Mouse (Mus musculus): ENCODE data around the gene Lbr.

DNA sequence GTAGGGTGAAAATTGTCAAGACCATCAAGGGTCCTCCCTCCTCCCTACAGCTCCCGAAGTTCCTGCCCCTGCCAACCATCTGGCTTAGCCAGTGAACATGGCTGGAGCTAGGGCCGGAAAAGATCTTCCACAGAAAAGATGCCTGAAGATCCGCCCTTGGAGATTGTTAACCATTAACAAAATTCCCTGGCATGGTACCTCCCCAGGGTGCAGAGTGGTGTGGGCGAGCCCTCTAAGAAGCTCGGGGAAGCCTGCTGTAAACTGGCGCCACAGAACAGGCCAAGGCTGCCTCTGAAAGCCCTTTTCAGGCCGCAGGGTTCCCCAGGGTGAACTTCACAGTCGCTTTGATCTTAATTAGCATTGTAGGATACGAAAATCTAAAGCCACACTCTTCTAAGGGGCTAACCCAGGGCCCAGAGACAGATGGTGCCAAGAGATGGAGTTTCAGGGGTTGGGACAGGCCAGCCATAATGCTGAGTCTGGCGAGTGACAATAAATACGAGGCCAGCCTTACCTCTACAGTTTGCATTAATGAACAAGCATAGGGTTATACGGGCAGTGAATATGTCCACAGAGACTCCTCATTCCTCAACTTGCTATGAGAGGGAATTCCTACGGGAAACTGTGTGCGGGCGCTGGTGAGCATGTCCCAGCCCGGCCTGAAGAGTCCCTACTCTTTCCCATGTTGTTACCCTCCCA, 20.0 kb upstream of the Lbr start:
- no peak for TF ChIP-seq CTCF (IDR thresholded peaks at IDR 0.05; ENCODE audit: borderline replicate concordance, insufficient read depth, low read length)
- TF ChIP-seq POLR2A (IDR thresholded peaks at IDR 0.05; ENCODE audit: low read depth, low read length) = no peak

Measured in embryonic fibroblast, embryonic 13.5 days (primary cell).